Mouse (Mus musculus): ENCODE data around the gene Anxa6. TPM values are rescaled to one million over a fixed set of nuclear protein-coding genes. Genes with fewer than 3 reads are reported as not detected.

Anxa6 gene
- polyA plus RNA-seq, 1 experiment, result 30.1 TPM

DNA sequence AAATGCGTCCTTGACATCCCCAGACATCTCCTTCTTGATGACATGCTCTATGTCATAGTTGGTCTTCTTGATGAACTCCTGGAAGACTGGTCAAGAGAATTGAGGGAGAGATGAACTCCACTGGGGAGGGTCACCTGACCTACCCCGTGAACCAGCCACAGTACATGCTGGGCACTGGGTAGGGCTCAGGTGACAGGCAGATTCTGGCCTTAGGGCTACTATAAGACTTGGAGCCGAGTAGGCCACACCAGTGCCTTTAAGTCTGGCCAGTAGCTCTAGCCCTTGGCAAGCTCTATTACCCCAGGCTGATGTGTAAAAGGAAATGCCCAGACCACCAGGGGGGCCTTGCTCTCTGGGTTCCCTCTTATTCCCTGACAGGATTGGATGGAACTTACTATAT, 48.2 kb downstream of the Anxa6 start:
- Histone ChIP-seq H3K4me3 (ENCODE audit: low read depth, low read length) (no peak overlapping the region), H3K27ac (ENCODE audit: insufficient read depth, low read depth, low read length) (no peak overlapping the region), H3K27me3 (ENCODE audit: control insufficient read depth, insufficient read depth, low read length) (no peaks in the 10 kb centered on the region), H3K36me3 (ENCODE audit: control insufficient read depth, insufficient read depth, low read length) (peaks cover 5% of the 10 kb centered on the region; the same call in 1 of the 2 replicates), H3K4me1 (ENCODE audit: control insufficient read depth, insufficient read depth, insufficient read length, low read length) (peaks cover 2% of the 10 kb centered on the region; the same call in 1 of the 2 replicates)
- no peak for TF ChIP-seq CTCF (IDR thresholded peaks at IDR 0.05; ENCODE audit: extremely low read depth, insufficient read length, insufficient replicate concordance, low read depth, low read length)
- no peak for TF ChIP-seq POLR2A (IDR thresholded peaks at IDR 0.05; ENCODE audit: low read depth, low read length)
- WGBS, result 78% methylated on average over 3 of the region's 3 CpGs

DNA sequence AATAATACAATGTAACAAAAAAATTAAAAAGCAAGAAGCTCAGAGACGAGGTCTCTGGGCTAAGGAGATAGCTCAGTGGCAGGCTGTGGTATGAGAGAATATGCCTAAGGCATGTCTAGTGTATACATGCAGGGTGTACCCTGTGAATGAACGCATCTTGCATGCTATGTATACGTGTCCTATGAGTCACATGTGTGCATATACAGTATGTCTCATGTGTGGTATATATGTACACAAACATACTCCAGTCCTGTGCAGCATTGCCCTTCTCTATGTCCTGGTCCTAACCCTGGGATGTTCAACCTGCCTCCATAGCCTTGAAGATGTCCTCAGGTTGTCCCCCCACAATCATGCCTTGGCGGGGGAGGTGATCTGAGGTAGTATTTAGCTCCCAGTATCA, 48.7 kb downstream of the Anxa6 start:
- H3K4me1 ChIP-seq (ENCODE audit: control insufficient read depth, insufficient read depth, insufficient read length, low read length), result peaks cover 2% of the 10 kb centered on the region; the same call in 1 of the 2 replicates
- TF ChIP-seq POLR2A (IDR thresholded peaks at IDR 0.05; ENCODE audit: low read depth, low read length), result no peak
- no peak for TF ChIP-seq CTCF (IDR thresholded peaks at IDR 0.05; ENCODE audit: extremely low read depth, insufficient read length, insufficient replicate concordance, low read depth, low read length)
- H3K36me3 ChIP-seq (ENCODE audit: control insufficient read depth, insufficient read depth, low read length), result peaks cover 7% of the 10 kb centered on the region; the same call in 1 of the 2 replicates
- no peak overlapping the region for H3K27ac ChIP-seq (ENCODE audit: insufficient read depth, low read depth, low read length)
- H3K27me3 ChIP-seq (ENCODE audit: control insufficient read depth, insufficient read depth, low read length), result no peaks in the 10 kb centered on the region
- 66% methylated on average over 4 of the region's 4 CpGs for WGBS
- no peak overlapping the region for H3K4me3 ChIP-seq (ENCODE audit: low read depth, low read length)

DNA sequence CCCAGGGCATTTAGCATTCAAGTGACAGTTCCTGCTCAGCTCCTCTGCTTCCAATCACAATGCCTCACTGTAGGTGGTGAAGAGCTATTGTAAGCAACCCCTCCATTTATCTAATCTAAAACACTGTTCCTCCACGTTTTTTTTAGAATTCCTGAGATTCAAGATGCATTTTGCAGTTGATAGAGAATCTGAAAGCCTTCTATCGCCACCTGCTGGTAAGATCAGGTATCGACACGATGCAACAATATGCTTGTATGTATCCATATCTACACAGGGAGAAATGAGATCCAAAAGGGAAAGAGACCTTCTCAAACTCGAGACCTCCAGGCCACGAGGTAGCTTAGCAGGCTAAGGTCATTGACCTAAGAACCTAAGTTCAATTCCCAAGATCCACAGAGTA, 49.2 kb downstream of the Anxa6 start:
- H3K27me3 ChIP-seq (ENCODE audit: control insufficient read depth, insufficient read depth, low read length), result no peaks in the 10 kb centered on the region
- H3K27ac ChIP-seq (ENCODE audit: insufficient read depth, low read depth, low read length), result no peak overlapping the region
- H3K4me3 ChIP-seq (ENCODE audit: low read depth, low read length), result no peak overlapping the region
- peaks cover 7% of the 10 kb centered on the region for H3K36me3 ChIP-seq (ENCODE audit: control insufficient read depth, insufficient read depth, low read length)
- peaks cover 1% of the 10 kb centered on the region; the same call in 1 of the 2 replicates for H3K4me1 ChIP-seq (ENCODE audit: control insufficient read depth, insufficient read depth, insufficient read length, low read length)
- WGBS, result 1% methylated on average over 6 of the region's 6 CpGs
- TF ChIP-seq CTCF (IDR thresholded peaks at IDR 0.05; ENCODE audit: extremely low read depth, insufficient read length, insufficient replicate concordance, low read depth, low read length) (no peak), POLR2A (IDR thresholded peaks at IDR 0.05; ENCODE audit: low read depth, low read length) (no peak)

DNA sequence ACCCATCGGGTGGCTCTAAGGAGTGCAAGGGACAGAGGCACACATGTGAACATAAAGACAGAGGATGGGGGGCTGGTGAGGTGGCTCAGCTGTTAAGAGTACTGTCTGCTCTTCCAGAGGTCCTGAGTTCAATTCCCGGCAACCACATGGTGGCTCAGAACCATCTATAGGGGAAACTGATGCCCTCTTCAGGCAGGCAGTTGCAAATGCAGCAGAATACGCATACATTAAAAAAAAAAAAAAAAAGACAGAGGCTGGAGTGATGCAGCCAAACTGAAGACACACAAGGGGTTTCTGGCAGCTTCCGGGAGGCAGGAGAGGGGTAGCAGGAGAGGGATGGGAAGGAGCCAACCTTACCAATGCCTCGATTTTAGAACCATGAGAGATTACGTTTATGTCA, 50.7 kb downstream of the Anxa6 start:
- H3K27ac ChIP-seq (ENCODE audit: insufficient read depth, low read depth, low read length), result no peak overlapping the region
- WGBS, result 88% methylated on average over 6 of the region's 6 CpGs
- H3K27me3 ChIP-seq (ENCODE audit: control insufficient read depth, insufficient read depth, low read length), result no peaks in the 10 kb centered on the region
- peak; percentile 27; the same call in 1 of the 2 replicates for TF ChIP-seq CTCF (IDR thresholded peaks at IDR 0.05; ENCODE audit: extremely low read depth, insufficient read length, insufficient replicate concordance, low read depth, low read length)
- no peak for TF ChIP-seq POLR2A (IDR thresholded peaks at IDR 0.05; ENCODE audit: low read depth, low read length)
- H3K36me3 ChIP-seq (ENCODE audit: control insufficient read depth, insufficient read depth, low read length), result peaks cover 8% of the 10 kb centered on the region
- H3K4me1 ChIP-seq (ENCODE audit: control insufficient read depth, insufficient read depth, insufficient read length, low read length), result no peaks in the 10 kb centered on the region
- no peak overlapping the region for H3K4me3 ChIP-seq (ENCODE audit: low read depth, low read length)

DNA sequence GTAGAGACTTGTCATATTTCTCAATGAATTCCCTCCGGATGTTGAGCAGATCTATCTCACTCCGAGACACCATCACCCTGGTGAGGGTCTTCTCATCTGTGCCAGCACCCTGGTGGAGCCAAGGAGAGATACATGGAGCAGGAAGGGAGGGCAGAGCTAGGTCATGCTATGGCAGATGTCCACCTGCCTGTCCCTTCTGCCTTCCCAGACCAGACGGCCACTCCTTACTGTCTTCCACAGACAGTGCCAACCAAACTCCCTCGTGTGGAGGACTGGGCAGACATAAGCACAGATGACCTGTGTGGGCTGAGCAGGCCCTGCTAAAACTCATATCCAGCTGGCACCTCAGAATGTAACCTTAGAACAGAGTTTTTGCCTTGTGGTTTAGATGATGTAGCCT, 51.6 kb downstream of the Anxa6 start:
- no peaks in the 10 kb centered on the region for H3K27me3 ChIP-seq (ENCODE audit: control insufficient read depth, insufficient read depth, low read length)
- H3K4me1 ChIP-seq (ENCODE audit: control insufficient read depth, insufficient read depth, insufficient read length, low read length), result no peaks in the 10 kb centered on the region
- no peak for TF ChIP-seq CTCF (IDR thresholded peaks at IDR 0.05; ENCODE audit: extremely low read depth, insufficient read length, insufficient replicate concordance, low read depth, low read length)
- no peak for TF ChIP-seq POLR2A (IDR thresholded peaks at IDR 0.05; ENCODE audit: low read depth, low read length)
- 88% methylated on average over 4 of the region's 4 CpGs for WGBS
- H3K4me3 ChIP-seq (ENCODE audit: low read depth, low read length), result no peak overlapping the region
- H3K36me3 ChIP-seq (ENCODE audit: control insufficient read depth, insufficient read depth, low read length), result peaks cover 8% of the 10 kb centered on the region
- no peak overlapping the region for H3K27ac ChIP-seq (ENCODE audit: insufficient read depth, low read depth, low read length)

DNA sequence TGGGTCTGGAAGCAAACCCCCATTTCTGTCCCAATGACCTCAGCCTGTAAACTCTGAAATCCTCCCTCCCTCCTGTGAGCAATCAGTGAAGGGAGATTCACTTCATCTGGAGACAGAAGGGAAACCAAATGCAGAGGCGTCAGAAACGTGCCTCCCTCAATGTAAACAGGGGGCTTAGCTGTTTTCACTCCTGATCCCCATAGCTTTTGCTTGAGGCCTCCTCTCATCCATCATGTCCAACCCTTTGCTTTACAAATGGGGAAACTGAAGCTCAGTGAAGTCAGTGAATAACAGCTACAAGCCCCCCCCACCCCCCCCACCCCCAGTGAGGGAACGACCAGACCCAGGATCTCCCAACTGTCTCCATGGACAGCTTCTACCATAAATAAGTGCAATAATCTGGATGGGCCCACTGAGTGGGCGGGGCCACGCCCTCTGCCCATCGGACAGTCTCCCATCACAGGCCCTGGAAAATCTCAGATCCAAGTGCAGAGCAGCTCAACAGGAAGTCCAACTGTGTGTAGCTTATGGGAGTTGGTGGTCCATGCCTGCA, 55.8 kb downstream of the Anxa6 start:
- TF ChIP-seq CTCF (IDR thresholded peaks at IDR 0.05; ENCODE audit: extremely low read depth, insufficient read length, insufficient replicate concordance, low read depth, low read length), result no peak
- no peak for TF ChIP-seq POLR2A (IDR thresholded peaks at IDR 0.05; ENCODE audit: low read depth, low read length)
- Histone ChIP-seq H3K27me3 (ENCODE audit: control insufficient read depth, insufficient read depth, low read length) (no peaks in the 10 kb centered on the region), H3K27ac (ENCODE audit: insufficient read depth, low read depth, low read length) (no peak overlapping the region), H3K4me1 (ENCODE audit: control insufficient read depth, insufficient read depth, insufficient read length, low read length) (peaks cover 17% of the 10 kb centered on the region), H3K36me3 (ENCODE audit: control insufficient read depth, insufficient read depth, low read length) (peaks cover 6% of the 10 kb centered on the region), H3K4me3 (ENCODE audit: low read depth, low read length) (no peak overlapping the region)
- WGBS, result 62% methylated on average over 6 of the region's 6 CpGs

DNA sequence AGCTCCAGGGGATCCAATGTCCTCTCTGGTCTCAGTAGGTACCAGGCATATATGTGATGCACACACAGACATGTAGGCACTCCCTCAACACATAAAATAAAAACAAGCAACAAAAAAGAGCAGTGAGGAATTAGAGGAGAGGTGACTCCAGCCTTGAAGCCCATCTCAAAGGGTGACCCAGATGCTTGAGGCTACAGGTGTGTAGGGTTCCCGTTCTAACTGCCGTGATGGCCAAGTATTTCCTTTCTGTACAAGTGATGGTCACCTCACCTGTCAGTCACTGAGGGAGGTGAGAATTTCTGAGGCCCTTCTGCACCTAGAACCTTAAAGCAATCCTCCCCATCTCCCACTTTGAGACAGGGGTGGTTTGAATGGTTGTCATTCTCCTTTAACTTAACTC, 56.9 kb downstream of the Anxa6 start:
- WGBS, result 84% methylated on average over 2 of the region's 2 CpGs
- peaks cover 24% of the 10 kb centered on the region for H3K4me1 ChIP-seq (ENCODE audit: control insufficient read depth, insufficient read depth, insufficient read length, low read length)
- TF ChIP-seq POLR2A (IDR thresholded peaks at IDR 0.05; ENCODE audit: low read depth, low read length), result no peak
- TF ChIP-seq CTCF (IDR thresholded peaks at IDR 0.05; ENCODE audit: extremely low read depth, insufficient read length, insufficient replicate concordance, low read depth, low read length), result no peak

More for the DNA sequence above, 56.9 kb downstream of the Anxa6 start:
- H3K36me3 ChIP-seq (ENCODE audit: control insufficient read depth, insufficient read depth, low read length), result peaks cover 3% of the 10 kb centered on the region
- no peaks in the 10 kb centered on the region for H3K27me3 ChIP-seq (ENCODE audit: control insufficient read depth, insufficient read depth, low read length)
- H3K27ac ChIP-seq (ENCODE audit: insufficient read depth, low read depth, low read length), result no peak overlapping the region
- no peak overlapping the region for H3K4me3 ChIP-seq (ENCODE audit: low read depth, low read length)

Measured in small intestine, adult 2 months (tissue).